Mouse (Mus musculus): ENCODE data around the gene Limch1.

GRCm38 (mm10) chr5:67100564-67101394 is 355.2 kb downstream of the Limch1 start:
- no peak for TF ChIP-seq CTCF (IDR thresholded peaks at IDR 0.05)
- TF ChIP-seq EP300 (IDR thresholded peaks at IDR 0.05): no peak
